Mouse (Mus musculus): ENCODE measurements around the gene Dlst. TPM values are rescaled to one million over a fixed set of nuclear protein-coding genes. Genes with fewer than 3 reads are reported as not detected.
A peak's percentile ranks its signal among the peaks of the same experiment; 100 is the strongest.

Dlst gene
- total RNA-seq, 2 experiments from 2014 or later, result 145 to 155 TPM

- peak overlapping the region; percentile 78 for H3K27ac ChIP-seq
- TF ChIP-seq CTCF (conservative IDR thresholded peaks at IDR 0.05), result peak; percentile 99
- H3K4me3 ChIP-seq, result peak overlapping the region; percentile 57
- peak; percentile 86 to 92 for DNase-seq (ENCODE audit: low spot score in 2 of 2)
These were observed 58.7 kb downstream of the Dlst start for GRCm38 (mm10) chr12:85169117-85169858.

GRCm38 (mm10) chr12:85169877-85170276, 59.2 kb downstream of the Dlst start:
- no peak for TF ChIP-seq CTCF (conservative IDR thresholded peaks at IDR 0.05)
- Histone ChIP-seq H3K27ac (0 out of 2 replicates have a peak overlapping the region, but pooled peaks have one; percentile 78), H3K4me3 (peak overlapping the region; percentile 57; the same call in 1 of the 2 replicates)
- DNase-seq (ENCODE audit: low spot score in 2 of 2), result no peak

GRCm38 (mm10) chr12:85170284-85170947, 59.8 kb downstream of the Dlst start:
- 0 out of 2 replicates have a peak overlapping the region, but pooled peaks have one; percentile 78 for H3K27ac ChIP-seq
- H3K4me3 ChIP-seq, result no peak overlapping the region
- TF ChIP-seq CTCF (conservative IDR thresholded peaks at IDR 0.05), result no peak
- no peak for DNase-seq (ENCODE audit: low spot score in 2 of 2)

GRCm38 (mm10) chr12:85170948-85171307, 60.3 kb downstream of the Dlst start:
- TF ChIP-seq CTCF (conservative IDR thresholded peaks at IDR 0.05), result no peak
- Histone ChIP-seq H3K4me3 (no peak overlapping the region), H3K27ac (no peak overlapping the region)
- DNase-seq (ENCODE audit: low spot score in 2 of 2), result no peak

- H3K4me3 ChIP-seq, result no peak overlapping the region
- DNase-seq (ENCODE audit: low spot score in 2 of 2), result no peak
- TF ChIP-seq CTCF (conservative IDR thresholded peaks at IDR 0.05), result peak; percentile 32
- H3K27ac ChIP-seq, result no peak overlapping the region
These were observed 63.4 kb downstream of the Dlst start for GRCm38 (mm10) chr12:85174016-85174415.

GRCm38 (mm10) chr12:85175087-85175675, 64.5 kb downstream of the Dlst start:
- no peak for DNase-seq (ENCODE audit: low spot score in 2 of 2)
- H3K4me3 ChIP-seq, result no peak overlapping the region; the same call in 1 of the 2 replicates
- TF ChIP-seq CTCF (conservative IDR thresholded peaks at IDR 0.05), result no peak
- no peak overlapping the region for H3K27ac ChIP-seq

GRCm38 (mm10) chr12:85175926-85176845, 65.6 kb downstream of the Dlst start:
- no peak overlapping the region; the same call in 1 of the 2 replicates for H3K4me3 ChIP-seq
- peak overlapping the region; percentile 36; the same call in 1 of the 2 replicates for H3K27ac ChIP-seq
- DNase-seq (ENCODE audit: low spot score in 2 of 2), result no peak
- no peak for TF ChIP-seq CTCF (conservative IDR thresholded peaks at IDR 0.05)

GRCm38 (mm10) chr12:85176846-85177523, 66.4 kb downstream of the Dlst start:
- peak overlapping the region; percentile 43 for H3K4me3 ChIP-seq
- TF ChIP-seq CTCF (conservative IDR thresholded peaks at IDR 0.05), result no peak
- H3K27ac ChIP-seq, result peak overlapping the region; percentile 36; the same call in 1 of the 2 replicates
- no peak for DNase-seq (ENCODE audit: low spot score in 2 of 2)

- DNase-seq (ENCODE audit: low spot score in 2 of 2), result no peak
- H3K27ac ChIP-seq, result peak within 1 kb of the TSS; percentile 36; the same call in 1 of the 2 replicates
- H3K4me3 ChIP-seq, result peak within 1 kb of the TSS; percentile 43
- TF ChIP-seq CTCF (conservative IDR thresholded peaks at IDR 0.05), result no peak
These were observed 67.2 kb downstream of the Dlst start, which contains the start of gene Pgf for GRCm38 (mm10) chr12:85177740-85178239. Pgf (minus strand) TSS chr12:85177790.

GRCm38 (mm10) chr12:85178294-85178693, 67.7 kb downstream of the Dlst start:
- Histone ChIP-seq H3K4me3 (no peak overlapping the region), H3K27ac (no peak overlapping the region)
- DNase-seq (ENCODE audit: low spot score in 2 of 2), result no peak
- no peak for TF ChIP-seq CTCF (conservative IDR thresholded peaks at IDR 0.05)

- Histone ChIP-seq H3K27ac (no peak overlapping the region), H3K4me3 (no peak overlapping the region)
- TF ChIP-seq CTCF (conservative IDR thresholded peaks at IDR 0.05), result no peak
- DNase-seq (ENCODE audit: low spot score in 2 of 2), result no peak
These were observed 71.1 kb downstream of the Dlst start for GRCm38 (mm10) chr12:85181475-85182344.
